Mouse (Mus musculus): ENCODE results near the gene Xpo6. TPM values are rescaled to one million over a fixed set of nuclear protein-coding genes. Genes with fewer than 3 reads are reported as not detected.

Gene Xpo6
- polyA plus RNA-seq, 1 experiment = 454 TPM

DNA sequence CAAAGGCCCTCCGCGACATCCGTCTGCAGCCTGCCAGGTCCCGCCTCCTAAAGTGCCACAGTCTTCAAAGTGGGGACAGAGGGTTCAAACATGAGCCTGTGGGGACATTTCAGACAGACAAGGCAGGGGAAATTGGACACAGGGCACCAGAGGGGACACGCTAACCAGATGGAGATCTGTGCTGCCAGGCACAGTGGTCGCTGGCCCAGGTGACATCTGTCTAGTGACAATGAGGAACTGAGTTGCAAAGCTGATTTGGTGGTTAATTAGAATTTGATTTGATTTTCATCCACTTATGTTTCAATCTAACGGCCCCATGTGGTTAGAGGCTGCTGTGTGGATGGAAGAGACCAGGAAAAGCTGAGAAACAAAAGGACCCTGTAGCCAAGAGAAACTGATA is 146.7 kb downstream of the Xpo6 start:
- Histone ChIP-seq H3K4me3 (ENCODE audit: control insufficient read depth, insufficient read depth, low read length) (no peak overlapping the region), H3K27ac (ENCODE audit: control insufficient read depth, insufficient read depth, low read length) (no peak overlapping the region), H3K27me3 (ENCODE audit: control insufficient read depth, insufficient read depth, low read length) (no peaks in the 10 kb centered on the region), H3K36me3 (ENCODE audit: control insufficient read depth, insufficient read depth, low read length) (no peaks in the 10 kb centered on the region), H3K4me1 (replicated peaks; ENCODE audit: control insufficient read depth, insufficient read depth, low read length) (no peaks in the 10 kb centered on the region)
- DNase-seq = no peak
- TF ChIP-seq POLR2A (IDR thresholded peaks at IDR 0.05; ENCODE audit: control insufficient read depth, extremely low read depth, insufficient read depth, low read length, poor library complexity) (no peak), CTCF (IDR thresholded peaks at IDR 0.05; ENCODE audit: borderline replicate concordance, control insufficient read depth, extremely low read depth, insufficient read depth, low read length, poor library complexity) (no peak)
- 52% methylated on average over 7 of the region's 7 CpGs for WGBS

DNA sequence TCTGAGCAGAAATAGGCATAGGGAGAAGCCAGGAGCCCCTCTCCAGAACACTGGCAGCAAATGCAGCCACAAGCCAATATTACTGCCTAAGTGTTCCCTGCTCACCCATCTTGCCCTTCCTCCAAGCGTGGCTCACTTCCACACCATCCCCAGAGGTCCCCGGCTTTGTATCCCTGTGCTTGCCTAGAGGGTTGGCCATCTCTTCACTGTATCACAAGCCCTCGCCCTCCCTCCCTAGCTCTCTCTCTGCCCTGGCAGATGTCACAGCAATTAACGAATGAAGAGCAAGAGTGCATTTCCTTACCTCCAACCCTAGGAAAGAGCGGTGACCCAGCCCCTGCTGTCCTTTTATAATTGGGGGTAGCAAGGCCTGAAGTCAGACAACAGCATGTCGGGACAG is 148.4 kb downstream of the Xpo6 start:
- H3K27ac ChIP-seq (ENCODE audit: control insufficient read depth, insufficient read depth, low read length) = no peak overlapping the region
- no peaks in the 10 kb centered on the region for H3K36me3 ChIP-seq (ENCODE audit: control insufficient read depth, insufficient read depth, low read length)
- no peaks in the 10 kb centered on the region for H3K4me1 ChIP-seq (replicated peaks; ENCODE audit: control insufficient read depth, insufficient read depth, low read length)
- TF ChIP-seq CTCF (IDR thresholded peaks at IDR 0.05; ENCODE audit: borderline replicate concordance, control insufficient read depth, extremely low read depth, insufficient read depth, low read length, poor library complexity) (no peak), POLR2A (IDR thresholded peaks at IDR 0.05; ENCODE audit: control insufficient read depth, extremely low read depth, insufficient read depth, low read length, poor library complexity) (no peak)
- WGBS = 52% methylated on average over 6 of the region's 6 CpGs
- DNase-seq = no peak
- no peak overlapping the region for H3K4me3 ChIP-seq (ENCODE audit: control insufficient read depth, insufficient read depth, low read length)
- no peaks in the 10 kb centered on the region for H3K27me3 ChIP-seq (ENCODE audit: control insufficient read depth, insufficient read depth, low read length)

Other genes with a start within 250 kb of the Xpo6 start
- gene Gsg1l, start 118.1 kb downstream of the Xpo6 start, polyA plus RNA-seq (2012; rRNA removed) = 0.18 and 0.94 TPM in 2 replicates
- 78.1 and 82.0 TPM in 2 replicates for gene Sbk1, start 72.1 kb upstream of the Xpo6 start, polyA plus RNA-seq (2012; rRNA removed)
- gene Lat, start 169.1 kb upstream of the Xpo6 start, polyA plus RNA-seq (2012; rRNA removed) = 2,604 and 2,615 TPM in 2 replicates
- 457 and 489 TPM in 2 replicates for gene Spns1, start 176.9 kb upstream of the Xpo6 start, polyA plus RNA-seq (2012; rRNA removed)
- 24.3 and 28.6 TPM in 2 replicates for gene Nfatc2ip, start 196.2 kb upstream of the Xpo6 start, polyA plus RNA-seq (2012; rRNA removed)
- 10.8 and 11.6 TPM in 2 replicates for gene Cd19, start 214.4 kb upstream of the Xpo6 start, polyA plus RNA-seq (2012; rRNA removed)
- 26.1 and 27.6 TPM in 2 replicates for gene Rabep2, start 228.3 kb upstream of the Xpo6 start, polyA plus RNA-seq (2012; rRNA removed)